Mouse (Mus musculus) E14TG2a.4 (cell line): Measurements from ENCODE around the gene Fubp1.

ENCODE experiments used
- H3K27me3 ChIP-seq: 2 replicates; pipeline ENCODE4 v1.6.1; 2014; ENCODE audit warnings: low read length, control low read depth; ENCODE audit not compliant: insufficient read depth
- H3K36me3 ChIP-seq: 2 replicates; pipeline ENCODE4 v1.6.1; 2014; ENCODE audit warnings: low read length, control low read depth; ENCODE audit not compliant: insufficient read depth
- H3K4me1 ChIP-seq: replicated peaks from 2 replicates; pipeline ENCODE4 v1.6.1; 2014; ENCODE audit warnings: low read depth, low read length, control low read depth
- H3K4me3 ChIP-seq: replicated peaks from 2 replicates; pipeline ENCODE4 v1.5.1; 2014; ENCODE audit warnings: mild to moderate bottlenecking, low read length
- H3K9me3 ChIP-seq: 2 replicates; pipeline ENCODE4 v1.6.1; 2014; ENCODE audit warnings: low read length, control low read depth
- CTCF ChIP-seq: conservative IDR thresholded peaks from 2 replicates; pipeline ENCODE4 v1.5.1; 2014; ENCODE audit warnings: low read length
- NANOG ChIP-seq: IDR thresholded peaks from 2 replicates; pipeline ENCODE4 v1.6.1; 2014; ENCODE audit warnings: borderline replicate concordance, low read length, mixed read lengths
- POU5F1 ChIP-seq: IDR thresholded peaks from 2 replicates; pipeline ENCODE4 v1.6.1; 2014; ENCODE audit warnings: low read length, borderline replicate concordance

The Fubp1 gene

DNA sequence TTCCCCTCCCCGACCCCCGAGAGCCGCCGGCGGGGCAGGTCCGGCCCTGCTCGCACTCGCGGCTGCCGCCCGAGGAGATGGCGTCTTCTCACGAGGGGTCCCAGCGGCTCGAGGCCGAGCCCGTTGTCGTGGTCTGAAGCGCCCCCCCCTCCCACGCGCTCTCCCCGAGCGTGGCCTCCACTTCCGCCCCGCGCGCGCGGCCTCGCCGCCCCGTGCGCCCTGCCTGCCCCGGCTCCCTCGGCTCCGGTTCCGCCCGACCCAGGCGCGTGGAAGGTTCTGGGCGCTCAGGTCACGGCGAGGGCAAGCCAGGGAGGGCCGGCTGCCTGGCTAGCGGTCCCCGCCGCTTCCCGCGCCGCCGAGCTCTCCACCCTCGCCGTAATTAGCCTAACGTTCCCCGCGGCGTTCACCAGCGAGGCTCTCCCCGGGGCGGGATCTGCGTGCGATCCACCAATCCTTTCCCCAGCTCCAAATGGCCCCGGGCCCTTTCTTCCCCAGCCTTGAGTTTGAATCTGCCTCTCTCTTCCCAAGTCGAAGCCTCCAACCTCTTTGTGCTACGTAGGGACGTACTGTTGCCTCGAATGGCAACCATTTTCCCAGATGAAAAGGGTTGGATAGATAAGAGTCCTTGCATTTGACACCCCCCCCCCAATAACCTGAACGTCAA is 638 bp downstream of the Fubp1 start:
- TF ChIP-seq NANOG (no peak), CTCF (no peak), POU5F1 (no peak)
- H3K4me3 ChIP-seq: peak overlapping the region; percentile 94
- H3K9me3 ChIP-seq: no peaks in the 10 kb centered on the region
- H3K27me3 ChIP-seq: no peaks in the 10 kb centered on the region
- H3K36me3 ChIP-seq: peaks cover 63% of the 10 kb centered on the region
- H3K4me1 ChIP-seq: peaks cover 57% of the 10 kb centered on the region

DNA sequence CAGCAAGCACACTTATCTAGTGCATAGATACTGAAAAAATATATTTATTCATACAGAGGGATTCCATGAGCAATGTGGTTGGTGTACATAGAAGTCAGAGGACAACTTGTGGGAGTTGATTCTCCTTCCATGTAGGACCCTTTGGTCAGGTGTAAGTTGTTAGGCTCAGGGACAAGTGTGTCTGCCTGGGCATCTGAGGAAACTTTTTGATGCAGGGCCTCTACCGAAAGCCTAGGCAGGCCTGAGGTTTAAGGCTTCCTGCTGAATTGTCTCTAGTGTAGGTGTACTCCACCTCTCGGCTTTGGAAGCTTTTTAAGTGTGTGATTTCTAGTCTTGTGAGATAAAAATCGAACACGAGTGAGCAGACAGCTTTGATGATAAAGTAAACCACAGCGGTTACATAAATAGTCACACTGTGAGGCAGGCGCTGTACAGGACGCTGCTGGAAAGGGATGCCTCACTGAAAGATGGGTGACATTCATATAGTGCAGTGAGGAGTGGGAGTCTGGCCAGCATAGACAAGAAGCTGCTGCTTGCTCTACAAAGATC is 1.6 kb downstream of the Fubp1 start:
- TF ChIP-seq CTCF (no peak), NANOG (no peak)
- peaks cover 64% of the 10 kb centered on the region for H3K36me3 ChIP-seq
- peak overlapping the region; percentile 94 for H3K4me3 ChIP-seq
- peaks cover 58% of the 10 kb centered on the region for H3K4me1 ChIP-seq
- H3K27me3 ChIP-seq: no peaks in the 10 kb centered on the region
- H3K9me3 ChIP-seq: no peaks in the 10 kb centered on the region

- Histone ChIP-seq H3K4me3 (peak overlapping the region; percentile 94; the same call in 1 of the 2 replicates), H3K9me3 (no peaks in the 10 kb centered on the region), H3K4me1 (peaks cover 42% of the 10 kb centered on the region), H3K27me3 (no peaks in the 10 kb centered on the region), H3K36me3 (peaks cover 65% of the 10 kb centered on the region)
- TF ChIP-seq NANOG (no peak), POU5F1 (no peak), CTCF (no peak)
These were observed 3.2 kb downstream of the Fubp1 start for GRCm38 (mm10) chr3:152213416-152213815.

- Histone ChIP-seq H3K4me1 (peaks cover 15% of the 10 kb centered on the region), H3K36me3 (peaks cover 99% of the 10 kb centered on the region), H3K9me3 (no peaks in the 10 kb centered on the region), H3K4me3 (no peak overlapping the region), H3K27me3 (no peaks in the 10 kb centered on the region)
- TF ChIP-seq NANOG: no peak
- TF ChIP-seq CTCF: 0 out of 2 replicates have a peak, but pooled peaks have one; percentile 6
These were observed 14.7 kb downstream of the Fubp1 start for GRCm38 (mm10) chr3:152224918-152225317.

GRCm38 (mm10) chr3:152225906-152226305 is 15.7 kb downstream of the Fubp1 start:
- no peaks in the 10 kb centered on the region for H3K27me3 ChIP-seq
- H3K4me3 ChIP-seq: no peak overlapping the region
- peaks cover 15% of the 10 kb centered on the region for H3K4me1 ChIP-seq
- H3K36me3 ChIP-seq: peaks cover 97% of the 10 kb centered on the region
- no peaks in the 10 kb centered on the region for H3K9me3 ChIP-seq
- TF ChIP-seq CTCF (no peak), NANOG (no peak), POU5F1 (no peak)

DNA sequence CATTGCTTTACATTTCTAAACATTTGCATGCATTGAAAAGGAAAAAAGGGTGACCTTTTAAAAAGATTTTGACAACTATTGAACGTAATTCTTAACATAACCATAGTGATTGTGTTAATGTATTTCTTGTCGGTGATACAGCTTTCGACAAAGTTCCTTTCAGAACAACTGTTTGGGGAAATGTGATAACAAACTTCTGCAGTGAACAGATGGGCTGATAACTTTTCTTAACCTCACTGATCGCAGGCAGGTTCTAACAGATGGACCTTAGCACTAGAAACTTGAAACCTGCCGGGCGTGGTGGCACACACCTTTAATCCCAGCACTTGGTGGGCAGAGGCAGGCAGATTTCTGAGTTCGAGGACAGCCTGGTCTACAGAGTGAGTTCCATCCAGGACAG is 18.6 kb downstream of the Fubp1 start:
- Histone ChIP-seq H3K36me3 (peaks cover 97% of the 10 kb centered on the region), H3K9me3 (no peaks in the 10 kb centered on the region)

GRCm38 (mm10) chr3:152229271-152229670 is 19.0 kb downstream of the Fubp1 start:
- Histone ChIP-seq H3K9me3 (no peaks in the 10 kb centered on the region), H3K27me3 (no peaks in the 10 kb centered on the region), H3K4me3 (no peak overlapping the region), H3K4me1 (peaks cover 41% of the 10 kb centered on the region), H3K36me3 (peaks cover 97% of the 10 kb centered on the region)
- no peak for TF ChIP-seq POU5F1
- no peak for TF ChIP-seq CTCF
- no peak for TF ChIP-seq NANOG

More for the DNA sequence above, 18.6 kb downstream of the Fubp1 start:
- TF ChIP-seq NANOG: no peak
- no peak for TF ChIP-seq POU5F1
- TF ChIP-seq CTCF: no peak
- Histone ChIP-seq H3K4me3 (no peak overlapping the region), H3K27me3 (no peaks in the 10 kb centered on the region), H3K4me1 (peaks cover 41% of the 10 kb centered on the region)

DNA sequence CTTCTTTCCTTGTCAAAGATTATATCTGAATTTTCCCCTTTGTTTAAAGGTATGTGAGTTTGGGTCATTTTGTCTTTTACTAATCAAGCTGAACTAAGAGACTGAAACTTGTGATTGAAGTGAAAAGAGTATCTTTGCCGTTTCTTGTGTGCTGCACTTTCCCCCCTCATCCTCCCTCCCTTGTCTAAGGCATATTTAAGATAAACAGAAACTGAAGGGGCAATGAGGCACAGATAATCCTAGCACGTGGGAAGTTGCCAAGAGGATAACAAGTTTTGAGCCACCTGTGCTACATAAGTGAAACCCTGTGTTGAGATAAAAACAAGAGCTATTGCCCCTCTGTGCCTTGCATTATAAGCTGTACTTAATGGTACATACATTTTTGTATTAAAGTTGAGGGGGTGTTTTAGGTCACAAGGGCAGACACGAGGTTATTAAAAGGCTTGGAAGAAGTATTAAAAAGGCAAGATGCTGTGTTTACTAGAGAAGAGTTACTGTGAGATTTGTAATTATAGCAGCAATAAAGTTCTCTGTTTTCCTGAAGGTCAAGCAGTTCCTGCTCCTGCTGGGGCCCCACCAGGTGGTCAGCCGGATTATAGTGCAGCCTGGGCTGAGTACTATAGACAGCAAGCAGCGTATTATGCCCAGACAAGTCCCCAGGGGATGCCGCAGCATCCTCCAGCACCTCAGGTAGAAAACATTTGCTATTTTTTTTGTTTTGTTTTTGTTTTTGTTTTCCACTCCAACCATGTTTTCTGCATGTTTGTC is 21.3 kb downstream of the Fubp1 start:
- TF ChIP-seq POU5F1: no peak
- TF ChIP-seq NANOG: peak; percentile 25; the same call in 1 of the 2 replicates
- TF ChIP-seq CTCF: no peak
- Histone ChIP-seq H3K36me3 (peaks cover 96% of the 10 kb centered on the region), H3K4me3 (no peak overlapping the region)

More for the DNA sequence above, 21.3 kb downstream of the Fubp1 start:
- Histone ChIP-seq H3K27me3 (no peaks in the 10 kb centered on the region), H3K4me1 (peaks cover 41% of the 10 kb centered on the region), H3K9me3 (no peaks in the 10 kb centered on the region)
